Mouse (Mus musculus): ENCODE results near the gene Pde6g. TPM values are rescaled to one million over a fixed set of nuclear protein-coding genes. Genes with fewer than 3 reads are reported as not detected.

The Pde6g gene
- total RNA-seq, 2 experiments from 2014 or later: 0.53 to 0.56 TPM

DNA sequence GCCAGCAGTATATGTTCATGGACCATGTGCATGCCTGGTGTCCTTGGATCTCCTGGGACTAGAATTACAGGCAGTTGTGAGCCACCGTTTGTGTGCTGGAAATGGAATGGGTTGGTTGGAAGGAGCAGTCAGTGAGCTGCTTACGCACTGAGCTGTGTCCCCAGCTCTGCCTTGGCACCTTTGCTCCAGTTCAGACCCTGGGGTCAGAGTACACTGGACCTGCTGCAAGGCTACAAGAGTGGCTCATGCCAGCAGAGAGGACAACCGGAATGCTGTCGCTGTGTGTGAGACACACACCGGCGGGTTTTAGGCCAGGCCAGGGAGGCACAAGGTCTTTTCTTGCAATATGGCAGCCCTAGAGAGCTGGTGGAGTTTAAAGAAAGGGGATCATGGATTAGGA, 18.8 kb upstream of the Pde6g start:
- intact Hi-C loops (cut with DNase I): no loop called here
- DNase-seq: no peak

DNA sequence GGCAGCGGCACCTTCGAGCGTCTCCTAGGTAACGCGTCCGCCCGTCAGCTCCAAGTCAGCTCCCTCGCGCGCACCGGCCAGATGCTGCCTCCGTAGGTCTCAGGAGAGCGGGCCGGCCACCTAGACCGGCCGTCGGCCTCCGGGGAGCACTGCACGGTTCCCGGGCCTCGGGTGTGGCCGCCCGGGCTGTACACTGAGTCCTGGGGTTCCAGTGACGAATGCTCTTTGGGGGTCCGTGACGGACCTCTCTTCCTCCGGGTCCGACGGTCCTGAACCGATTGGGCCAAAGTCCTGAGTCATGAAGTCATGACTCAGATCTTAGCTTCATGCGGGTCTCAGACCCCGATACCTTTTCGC, 14.4 kb upstream of the Pde6g start:
- intact Hi-C loops (cut with DNase I): loop anchor here (1.0 kb wide), 1 partner anchor 9 kb away; the partner anchor contains the start of genes Ccdc137 and Oxld1
- no peak for DNase-seq

GRCm38 (mm10) chr11:120467051-120467735, 13.9 kb upstream of the Pde6g start, which contains the start of gene Arl16:
TSS of gene Arl16 (minus strand) at chr11:120467607.
- intact Hi-C loops (cut with DNase I): loop anchor here (1.0 kb wide), 1 partner anchor 9 kb away; the partner anchor contains the start of genes Ccdc137 and Oxld1
- peak; percentile 94 for DNase-seq

- intact Hi-C loops (cut with DNase I): no loop called here
- DNase-seq: no peak
These were observed 12.2 kb upstream of the Pde6g start for GRCm38 (mm10) chr11:120465521-120465920.

GRCm38 (mm10) chr11:120464365-120464764, 11.1 kb upstream of the Pde6g start:
- DNase-seq: no peak
- intact Hi-C loops (cut with DNase I): no loop called here

- no peak for DNase-seq
- intact Hi-C loops (cut with DNase I): no loop called here
These were observed 10.2 kb upstream of the Pde6g start for GRCm38 (mm10) chr11:120463536-120463935.

- DNase-seq: no peak
- intact Hi-C loops (cut with DNase I): loop anchor here (1.0 kb wide), 1 partner anchor 8 kb away; the partner anchor contains the start of gene Arl16
These were observed 5.7 kb upstream of the Pde6g start for GRCm38 (mm10) chr11:120458847-120459597.

- DNase-seq: peak; percentile 76 to 83
- intact Hi-C loops (cut with DNase I): loop anchor here (1.0 kb wide), 1 partner anchor 9 kb away; the partner anchor contains the start of gene Arl16
These were observed 4.8 kb upstream of the Pde6g start, which contains the start of the genes Oxld1 and Ccdc137 for GRCm38 (mm10) chr11:120457772-120458751. TSS of gene Oxld1 (minus strand) at chr11:120458068. TSS of gene Ccdc137 (plus strand) at chr11:120458115.

DNA sequence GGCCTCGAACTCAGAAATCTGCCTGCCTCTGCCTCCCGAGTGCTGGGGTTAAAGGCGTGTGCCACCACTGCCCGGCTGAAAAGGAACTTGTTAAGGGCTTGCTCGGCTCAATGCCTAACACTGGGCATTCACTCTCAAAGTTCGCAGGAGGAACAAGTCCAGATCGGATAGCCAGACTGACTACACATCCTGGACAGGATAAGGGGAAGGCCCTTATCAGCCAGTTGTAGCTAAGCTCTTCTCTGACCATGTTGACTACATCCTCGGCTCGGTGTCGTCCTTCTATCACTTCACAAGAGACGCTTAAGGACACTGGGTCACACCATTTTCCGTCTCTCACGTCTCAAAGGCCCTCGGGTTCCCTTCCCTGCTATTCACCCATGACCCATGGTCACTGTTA, 4.1 kb upstream of the Pde6g start:
- peak in 1 of 2 experiments; percentile 21 for DNase-seq
- intact Hi-C loops (cut with DNase I): no loop called here

DNA sequence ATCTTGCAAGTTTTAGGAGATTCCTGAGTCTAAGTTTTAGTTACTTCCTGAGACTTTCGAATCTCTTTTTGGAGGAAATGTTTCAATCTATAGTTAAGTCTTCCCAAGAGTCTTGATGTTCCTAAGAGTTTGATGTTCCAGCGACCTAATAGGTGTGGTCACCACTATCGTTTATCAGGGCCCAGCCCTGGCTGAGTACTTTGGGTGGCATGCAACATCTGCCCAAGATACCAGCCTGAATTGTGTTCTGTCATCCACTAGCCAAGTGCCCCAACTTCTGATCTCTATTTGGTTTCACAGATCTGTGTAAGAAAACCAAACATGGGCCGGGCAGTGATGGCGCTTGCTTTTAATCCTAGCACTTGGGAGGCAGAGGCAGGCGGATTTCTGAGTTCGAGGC, 2.1 kb upstream of the Pde6g start:
- intact Hi-C loops (cut with DNase I): no loop called here
- DNase-seq: no peak

DNA sequence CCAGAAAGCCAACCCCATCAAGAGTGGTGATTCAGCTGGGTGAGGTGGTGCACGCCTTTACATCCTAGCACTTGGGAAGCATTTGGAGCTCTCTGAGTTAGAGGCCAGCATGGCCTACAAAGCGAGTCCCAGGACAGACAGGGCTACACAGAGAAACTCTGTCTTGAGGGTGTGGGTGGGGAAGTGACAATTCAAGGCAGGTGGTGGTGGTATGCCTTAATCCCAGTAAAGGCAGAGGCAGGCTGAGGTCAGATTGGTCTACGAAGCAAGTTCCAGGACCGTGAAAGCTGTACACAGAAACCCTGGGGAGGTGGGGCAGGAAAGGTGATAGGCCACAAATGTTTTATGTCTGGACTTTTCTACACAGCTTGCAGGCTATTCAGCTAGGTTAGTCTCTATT, 1.7 kb upstream of the Pde6g start:
- intact Hi-C loops (cut with DNase I): no loop called here
- no peak for DNase-seq

- intact Hi-C loops (cut with DNase I): no loop called here
- no peak for DNase-seq
These were observed 1.1 kb downstream of the Pde6g start for GRCm38 (mm10) chr11:120452246-120452645.

DNA sequence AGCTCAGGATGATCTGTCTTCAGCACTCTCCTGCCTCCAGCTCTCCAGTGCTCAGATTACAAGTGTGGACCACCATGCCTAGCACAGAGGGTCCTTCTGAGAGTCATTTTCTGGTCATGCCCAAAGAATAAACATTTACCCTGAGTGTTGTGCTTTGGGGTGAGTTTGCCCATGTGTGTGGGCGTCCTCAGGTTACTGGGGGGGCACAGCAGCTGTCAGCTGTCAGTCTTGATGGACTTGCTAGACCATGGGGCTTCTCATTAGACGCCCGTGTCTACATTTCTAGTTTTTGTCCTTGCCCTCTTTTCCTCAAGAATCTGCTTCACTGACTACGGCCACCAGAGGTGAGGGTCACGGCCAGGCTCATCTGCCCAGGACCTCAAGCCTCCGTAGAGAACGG, 6.1 kb downstream of the Pde6g start:
- no peak for DNase-seq
- intact Hi-C loops (cut with DNase I): no loop called here

DNA sequence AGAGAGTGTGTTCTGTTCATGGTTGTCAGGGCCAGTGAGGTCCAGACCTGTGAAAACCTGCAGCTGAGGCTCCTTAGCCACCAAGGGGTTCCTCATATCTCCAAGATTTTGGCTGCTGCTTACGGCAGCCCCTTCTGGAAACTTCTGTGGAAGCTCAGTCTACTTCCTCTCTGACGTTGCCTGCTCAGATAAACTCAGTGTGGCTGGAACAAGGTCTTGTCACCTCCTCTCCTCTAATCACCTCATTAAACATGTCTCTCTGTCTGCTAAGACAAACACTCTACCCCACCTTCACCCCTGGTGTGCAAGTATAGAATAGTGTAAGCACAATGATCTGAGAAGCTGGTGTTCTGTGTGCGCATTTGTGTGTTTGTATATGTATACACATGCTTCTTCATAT, 7.8 kb downstream of the Pde6g start:
- DNase-seq: no peak
- intact Hi-C loops (cut with DNase I): no loop called here

DNA sequence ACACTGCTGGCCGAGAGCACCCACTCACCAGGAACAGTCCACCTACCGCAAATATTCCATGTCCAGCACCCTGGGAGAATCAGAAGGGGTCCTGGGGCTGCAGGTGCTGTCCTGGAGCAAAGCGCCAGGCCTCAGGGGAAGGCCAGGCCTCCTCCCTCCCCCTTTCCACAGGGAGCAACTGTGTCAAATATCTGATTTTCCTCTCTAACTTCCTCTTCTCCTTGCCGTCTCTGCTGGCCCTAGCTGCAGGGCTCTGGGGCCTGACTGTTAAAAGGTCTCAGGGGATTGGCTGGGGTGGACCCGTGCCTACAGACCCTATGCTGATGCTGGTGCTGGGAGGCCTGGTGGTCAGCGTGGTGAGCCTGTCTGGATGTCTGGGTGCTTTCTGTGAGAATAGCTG, 9.2 kb downstream of the Pde6g start:
- no peak for DNase-seq
- intact Hi-C loops (cut with DNase I): no loop called here

DNA sequence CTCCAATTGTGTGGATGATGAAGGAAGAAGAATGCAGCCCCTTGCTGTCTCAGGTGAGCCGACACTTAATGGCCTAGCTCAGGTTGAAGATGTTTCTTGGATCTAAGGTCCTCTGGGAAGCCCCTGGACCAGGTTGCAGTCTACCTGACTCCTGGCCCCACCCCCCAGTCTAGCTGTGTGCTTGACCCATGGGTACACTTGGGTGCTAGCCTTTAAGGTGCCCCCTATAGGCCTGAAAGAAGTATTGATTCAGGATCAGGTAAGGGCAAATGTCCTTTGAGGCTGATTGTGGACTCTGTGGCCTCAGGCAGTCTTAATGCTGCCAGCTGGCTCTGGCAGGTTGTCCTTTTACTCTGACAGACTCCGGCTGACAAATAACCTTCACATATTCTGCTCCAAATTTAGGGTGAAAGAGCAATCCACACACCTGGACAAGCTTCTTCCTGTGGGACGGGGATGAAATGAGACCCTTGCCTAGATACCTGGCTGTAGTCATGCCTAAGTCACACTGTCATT, 10.5 kb downstream of the Pde6g start:
- no peak for DNase-seq
- intact Hi-C loops (cut with DNase I): no loop called here

DNA sequence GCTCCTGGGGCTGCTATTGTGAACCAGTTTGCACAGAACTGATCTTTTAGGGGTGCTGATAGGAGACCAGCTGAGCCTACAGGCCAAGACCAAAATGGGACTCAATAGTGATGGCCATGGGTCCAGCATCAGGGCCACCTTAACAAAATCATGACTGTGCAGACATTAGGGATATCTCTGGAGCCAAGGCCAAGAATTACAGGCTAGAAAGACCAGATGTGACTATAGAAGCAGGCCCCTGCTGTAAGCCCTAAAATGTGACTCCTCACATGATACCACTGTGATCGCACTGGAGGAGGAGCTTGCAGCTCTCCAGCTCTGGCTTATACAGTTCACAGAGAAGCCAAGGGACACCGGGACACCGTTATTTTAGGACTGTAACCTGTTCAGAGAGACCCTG, 11.0 kb downstream of the Pde6g start, which contains the start of gene Tspan10:
Gene Tspan10 (plus strand): TSS at position 301 of the 400 bp plus-strand sequence.
- DNase-seq: no peak
- intact Hi-C loops (cut with DNase I): no loop called here

DNA sequence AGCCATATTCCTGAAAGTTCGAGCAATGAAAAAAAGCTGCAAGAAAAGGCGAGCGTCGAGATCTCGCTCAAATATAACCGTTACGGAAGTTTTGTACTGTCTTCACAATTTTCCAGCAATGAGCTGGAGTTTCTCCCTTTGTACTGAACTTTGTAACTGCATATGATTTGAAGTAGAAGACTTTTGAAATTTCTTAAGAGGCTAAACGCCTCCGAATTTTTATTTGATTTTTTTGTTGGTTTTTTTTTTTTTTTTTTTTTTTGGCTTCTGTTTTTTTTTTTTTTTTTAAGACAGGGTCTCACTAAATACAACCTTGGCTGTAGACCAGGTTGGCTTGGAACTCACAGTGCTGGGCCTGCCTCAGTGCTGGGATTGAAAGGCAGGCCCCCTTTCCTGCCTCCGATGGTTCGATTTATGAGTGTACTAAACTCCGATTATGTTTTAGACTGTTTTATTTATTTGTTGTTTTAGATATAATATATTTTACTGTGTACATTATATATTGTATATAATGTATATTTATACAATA, 15.4 kb downstream of the Pde6g start:
- intact Hi-C loops (cut with DNase I): no loop called here
- no peak for DNase-seq

- intact Hi-C loops (cut with DNase I): no loop called here
- peak; percentile 91 to 96 for DNase-seq
These were observed 16.0 kb downstream of the Pde6g start, which contains the start of gene Nploc4 for GRCm38 (mm10) chr11:120437152-120437856. TSS of gene Nploc4 (minus strand) at chr11:120437708.
